Mouse (Mus musculus) ES-Bruce4 (cell line): ENCODE data around the gene Dhh.

Experiments used
- CTCF ChIP-seq: IDR thresholded peaks from one replicate; pipeline ENCODE4 v1.8.1; 2011; ENCODE audit warnings: low read depth, low read length
- EP300 ChIP-seq: IDR thresholded peaks from 2 replicates; pipeline ENCODE4 v1.6.1; 2011; ENCODE audit warnings: low read depth, low read length; ENCODE audit not compliant: insufficient read depth
- POLR2A ChIP-seq: IDR thresholded peaks from one replicate; pipeline ENCODE4 v1.8.1; 2011; ENCODE audit warnings: low read length; ENCODE audit not compliant: insufficient read depth

DNA sequence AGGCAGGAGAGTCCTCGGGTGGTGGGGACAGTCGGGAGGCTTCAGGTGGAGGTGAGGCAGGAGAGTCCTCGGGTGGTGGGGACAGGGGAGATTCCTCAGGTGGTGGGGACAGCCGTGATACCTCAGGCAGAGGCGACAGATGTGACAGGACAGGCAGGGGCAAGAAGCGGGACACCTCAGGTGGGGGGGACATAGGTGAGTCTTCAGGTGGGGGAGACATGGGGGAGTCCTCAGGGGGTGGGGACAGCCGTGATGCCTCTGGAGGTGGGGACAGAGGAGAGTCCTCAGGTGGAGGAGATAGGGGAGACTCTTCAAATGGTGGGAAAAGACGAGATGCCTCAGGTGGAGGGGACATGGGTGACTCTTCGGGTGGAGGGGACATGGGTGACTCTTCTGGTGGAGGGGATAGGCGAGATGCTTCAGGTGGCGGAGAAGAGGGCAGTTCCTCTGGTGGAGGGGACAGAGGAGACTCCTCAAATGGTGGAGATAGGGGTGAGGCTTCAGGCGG lies 34.8 kb downstream of the Dhh start:
- no peak for TF ChIP-seq CTCF
- TF ChIP-seq POLR2A = no peak
- no peak for TF ChIP-seq EP300
